Mouse (Mus musculus): ENCODE measurements around the gene Syne1. TPM values are rescaled to one million over a fixed set of nuclear protein-coding genes. Genes with fewer than 3 reads are reported as not detected.

Syne1 gene
- polyA plus RNA-seq, 1 experiment from 2014 or later: 27.1 TPM

GRCm38 (mm10) chr10:5041254-5041653, 510.0 kb downstream of the Syne1 start:
- ATAC-seq (ENCODE audit: insufficient number of reproducible peaks, insufficient read depth, low FRiP score, low read depth): no peak
- peaks cover 100% of the 10 kb centered on the region for H3K36me3 ChIP-seq (ENCODE audit: control insufficient read depth, insufficient read depth, low read length)
- no peaks in the 10 kb centered on the region for H3K4me1 ChIP-seq (ENCODE audit: control insufficient read depth in 2 of 2, insufficient read depth in 2 of 2, low read length in 2 of 2)
- WGBS: 84% methylated on average over 8 of the region's 8 CpGs
- no peaks in the 10 kb centered on the region for H3K27me3 ChIP-seq (ENCODE audit: control insufficient read depth, insufficient read depth, low read length)
- H3K27ac ChIP-seq (replicated peaks in 1 of 2; ENCODE audit: control insufficient read depth in 1 of 2, insufficient read depth in 1 of 2, low read depth in 2 of 2, low read length in 2 of 2): no peak overlapping the region
- no peaks in the 10 kb centered on the region for H3K9me3 ChIP-seq (ENCODE audit: control insufficient read depth, low read length)
- H3K9ac ChIP-seq (ENCODE audit: low read length): no peak overlapping the region
- H3K4me2 ChIP-seq (ENCODE audit: low read length): no peak overlapping the region
- H3K4me3 ChIP-seq (ENCODE audit: control insufficient read depth in 1 of 2, insufficient read depth in 1 of 2, low read depth in 1 of 2, low read length in 2 of 2): no peak overlapping the region

GRCm38 (mm10) chr10:5032192-5033048, 518.9 kb downstream of the Syne1 start:
- Histone ChIP-seq H3K27ac (replicated peaks in 1 of 2; ENCODE audit: control insufficient read depth in 1 of 2, insufficient read depth in 1 of 2, low read depth in 2 of 2, low read length in 2 of 2) (no peak overlapping the region), H3K36me3 (ENCODE audit: control insufficient read depth, insufficient read depth, low read length) (peaks cover 96% of the 10 kb centered on the region), H3K27me3 (ENCODE audit: control insufficient read depth, insufficient read depth, low read length) (no peaks in the 10 kb centered on the region), H3K9ac (ENCODE audit: low read length) (no peak overlapping the region), H3K4me2 (ENCODE audit: low read length) (no peak overlapping the region), H3K4me1 (ENCODE audit: control insufficient read depth in 2 of 2, insufficient read depth in 2 of 2, low read length in 2 of 2) (no peaks in the 10 kb centered on the region), H3K9me3 (ENCODE audit: control insufficient read depth, low read length) (no peaks in the 10 kb centered on the region), H3K4me3 (ENCODE audit: control insufficient read depth in 1 of 2, insufficient read depth in 1 of 2, low read depth in 1 of 2, low read length in 2 of 2) (no peak overlapping the region)
- no peak for ATAC-seq (ENCODE audit: insufficient number of reproducible peaks, insufficient read depth, low FRiP score, low read depth)
- 76% methylated on average over 15 of the region's 15 CpGs for WGBS

- WGBS: 87% methylated on average over 1 of the region's 1 CpGs
- peaks cover 86% of the 10 kb centered on the region for H3K36me3 ChIP-seq (ENCODE audit: control insufficient read depth, insufficient read depth, low read length)
These were observed 521.4 kb downstream of the Syne1 start for GRCm38 (mm10) chr10:5029883-5030282.

GRCm38 (mm10) chr10:5029161-5029560, 522.1 kb downstream of the Syne1 start:
- peaks cover 80% of the 10 kb centered on the region for H3K36me3 ChIP-seq (ENCODE audit: control insufficient read depth, insufficient read depth, low read length)
- WGBS: 76% methylated on average over 2 of the region's 2 CpGs

More at GRCm38 (mm10) chr10:5029883-5030282, 521.4 kb downstream of the Syne1 start:
- Histone ChIP-seq H3K4me1 (ENCODE audit: control insufficient read depth in 2 of 2, insufficient read depth in 2 of 2, low read length in 2 of 2) (no peaks in the 10 kb centered on the region), H3K27ac (replicated peaks in 1 of 2; ENCODE audit: control insufficient read depth in 1 of 2, insufficient read depth in 1 of 2, low read depth in 2 of 2, low read length in 2 of 2) (no peak overlapping the region), H3K4me3 (ENCODE audit: control insufficient read depth in 1 of 2, insufficient read depth in 1 of 2, low read depth in 1 of 2, low read length in 2 of 2) (no peak overlapping the region), H3K4me2 (ENCODE audit: low read length) (no peak overlapping the region), H3K9ac (ENCODE audit: low read length) (no peak overlapping the region), H3K9me3 (ENCODE audit: control insufficient read depth, low read length) (no peaks in the 10 kb centered on the region), H3K27me3 (ENCODE audit: control insufficient read depth, insufficient read depth, low read length) (no peaks in the 10 kb centered on the region)
- no peak for ATAC-seq (ENCODE audit: insufficient number of reproducible peaks, insufficient read depth, low FRiP score, low read depth)

GRCm38 (mm10) chr10:5028301-5028700, 523.0 kb downstream of the Syne1 start:
- 86% methylated on average over 9 of the region's 9 CpGs for WGBS

More at GRCm38 (mm10) chr10:5029161-5029560, 522.1 kb downstream of the Syne1 start:
- H3K9me3 ChIP-seq (ENCODE audit: control insufficient read depth, low read length): no peaks in the 10 kb centered on the region
- no peak overlapping the region for H3K27ac ChIP-seq (replicated peaks in 1 of 2; ENCODE audit: control insufficient read depth in 1 of 2, insufficient read depth in 1 of 2, low read depth in 2 of 2, low read length in 2 of 2)
- no peak overlapping the region for H3K4me3 ChIP-seq (ENCODE audit: control insufficient read depth in 1 of 2, insufficient read depth in 1 of 2, low read depth in 1 of 2, low read length in 2 of 2)
- H3K4me1 ChIP-seq (ENCODE audit: control insufficient read depth in 2 of 2, insufficient read depth in 2 of 2, low read length in 2 of 2): no peaks in the 10 kb centered on the region
- H3K9ac ChIP-seq (ENCODE audit: low read length): no peak overlapping the region
- ATAC-seq (ENCODE audit: insufficient number of reproducible peaks, insufficient read depth, low FRiP score, low read depth): no peak
- no peaks in the 10 kb centered on the region for H3K27me3 ChIP-seq (ENCODE audit: control insufficient read depth, insufficient read depth, low read length)
- H3K4me2 ChIP-seq (ENCODE audit: low read length): no peak overlapping the region

GRCm38 (mm10) chr10:5027208-5027607, 524.1 kb downstream of the Syne1 start:
- ATAC-seq (ENCODE audit: insufficient number of reproducible peaks, insufficient read depth, low FRiP score, low read depth): no peak
- Histone ChIP-seq H3K4me2 (ENCODE audit: low read length) (no peak overlapping the region), H3K9me3 (ENCODE audit: control insufficient read depth, low read length) (no peaks in the 10 kb centered on the region), H3K27me3 (ENCODE audit: control insufficient read depth, insufficient read depth, low read length) (no peaks in the 10 kb centered on the region), H3K4me1 (ENCODE audit: control insufficient read depth in 2 of 2, insufficient read depth in 2 of 2, low read length in 2 of 2) (no peaks in the 10 kb centered on the region), H3K36me3 (ENCODE audit: control insufficient read depth, insufficient read depth, low read length) (peaks cover 66% of the 10 kb centered on the region), H3K27ac (replicated peaks in 1 of 2; ENCODE audit: control insufficient read depth in 1 of 2, insufficient read depth in 1 of 2, low read depth in 2 of 2, low read length in 2 of 2) (no peak overlapping the region), H3K4me3 (ENCODE audit: control insufficient read depth in 1 of 2, insufficient read depth in 1 of 2, low read depth in 1 of 2, low read length in 2 of 2) (no peak overlapping the region), H3K9ac (ENCODE audit: low read length) (no peak overlapping the region)
- WGBS: 90% methylated on average over 1 of the region's 1 CpGs

More at GRCm38 (mm10) chr10:5028301-5028700, 523.0 kb downstream of the Syne1 start:
- Histone ChIP-seq H3K9me3 (ENCODE audit: control insufficient read depth, low read length) (no peaks in the 10 kb centered on the region), H3K4me3 (ENCODE audit: control insufficient read depth in 1 of 2, insufficient read depth in 1 of 2, low read depth in 1 of 2, low read length in 2 of 2) (no peak overlapping the region), H3K36me3 (ENCODE audit: control insufficient read depth, insufficient read depth, low read length) (peaks cover 71% of the 10 kb centered on the region), H3K4me1 (ENCODE audit: control insufficient read depth in 2 of 2, insufficient read depth in 2 of 2, low read length in 2 of 2) (no peaks in the 10 kb centered on the region), H3K27ac (replicated peaks in 1 of 2; ENCODE audit: control insufficient read depth in 1 of 2, insufficient read depth in 1 of 2, low read depth in 2 of 2, low read length in 2 of 2) (no peak overlapping the region), H3K4me2 (ENCODE audit: low read length) (no peak overlapping the region), H3K9ac (ENCODE audit: low read length) (no peak overlapping the region), H3K27me3 (ENCODE audit: control insufficient read depth, insufficient read depth, low read length) (no peaks in the 10 kb centered on the region)
- ATAC-seq (ENCODE audit: insufficient number of reproducible peaks, insufficient read depth, low FRiP score, low read depth): no peak

- Histone ChIP-seq H3K4me3 (ENCODE audit: control insufficient read depth in 1 of 2, insufficient read depth in 1 of 2, low read depth in 1 of 2, low read length in 2 of 2) (no peak overlapping the region), H3K9me3 (ENCODE audit: control insufficient read depth, low read length) (no peaks in the 10 kb centered on the region), H3K36me3 (ENCODE audit: control insufficient read depth, insufficient read depth, low read length) (peaks cover 66% of the 10 kb centered on the region), H3K4me1 (ENCODE audit: control insufficient read depth in 2 of 2, insufficient read depth in 2 of 2, low read length in 2 of 2) (no peaks in the 10 kb centered on the region), H3K27me3 (ENCODE audit: control insufficient read depth, insufficient read depth, low read length) (no peaks in the 10 kb centered on the region), H3K27ac (replicated peaks in 1 of 2; ENCODE audit: control insufficient read depth in 1 of 2, insufficient read depth in 1 of 2, low read depth in 2 of 2, low read length in 2 of 2) (no peak overlapping the region), H3K4me2 (ENCODE audit: low read length) (no peak overlapping the region), H3K9ac (ENCODE audit: low read length) (no peak overlapping the region)
- 93% methylated on average over 4 of the region's 4 CpGs for WGBS
- ATAC-seq (ENCODE audit: insufficient number of reproducible peaks, insufficient read depth, low FRiP score, low read depth): no peak
These were observed 525.4 kb downstream of the Syne1 start for GRCm38 (mm10) chr10:5025906-5026305.

All from heart, embryonic 14.5 days (tissue).